Mouse (Mus musculus) layer of hippocampus, postnatal 36 days (tissue): ENCODE data around the gene Gm49321. TPM values are rescaled to one million over a fixed set of nuclear protein-coding genes. Genes with fewer than 3 reads are reported as not detected.

ENCODE experiments used
- DNase-seq, 2 experiments: peaks; one replicate each; pipeline ENCODE4 v3.0.0; 2022
- total RNA-seq, 2 experiments: library from RNA; stranded (reverse); gene quantifications; 2 replicates each; pipeline ENCODE4 v1.2.3; 2021

Gm49321 gene
- total RNA-seq: 10 to 100 TPM; 12.0 to 17.6 TPM

DNA sequence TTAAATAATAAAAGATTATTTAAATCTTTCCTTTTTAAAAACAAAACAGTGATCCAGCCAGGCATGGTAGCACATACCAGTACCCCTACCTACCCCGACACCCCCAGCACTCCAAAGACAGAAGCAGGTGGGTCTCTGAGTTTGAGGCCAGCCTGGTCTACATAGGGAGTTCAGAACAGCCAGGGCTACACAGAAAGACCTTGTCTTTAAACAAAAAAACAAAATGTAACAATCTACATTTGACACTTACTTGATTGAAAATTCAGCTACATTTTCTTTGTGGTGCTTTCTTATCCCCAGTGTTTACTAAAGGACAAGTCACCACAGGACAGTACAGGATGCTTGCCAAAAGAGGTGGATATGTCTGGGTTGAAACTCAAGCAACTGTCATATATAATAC lies at the start of gene Gm49321:
Gm49321 (plus strand) TSS at position 301 of the 400 bp plus-strand sequence.
- DNase-seq: no peak

- DNase-seq: no peak
These were observed 49.3 kb upstream of the Gm49321 start for GRCm38 (mm10) chr12:73888003-73888783.

- DNase-seq: no peak
These were observed 47.9 kb upstream of the Gm49321 start for GRCm38 (mm10) chr12:73889571-73889970.

- no peak for DNase-seq
These were observed 47.4 kb upstream of the Gm49321 start for GRCm38 (mm10) chr12:73890086-73890485.

- no peak for DNase-seq
These were observed 44.8 kb upstream of the Gm49321 start for GRCm38 (mm10) chr12:73892616-73893015.

- no peak for DNase-seq
These were observed 42.6 kb upstream of the Gm49321 start for GRCm38 (mm10) chr12:73894838-73895237.

DNA sequence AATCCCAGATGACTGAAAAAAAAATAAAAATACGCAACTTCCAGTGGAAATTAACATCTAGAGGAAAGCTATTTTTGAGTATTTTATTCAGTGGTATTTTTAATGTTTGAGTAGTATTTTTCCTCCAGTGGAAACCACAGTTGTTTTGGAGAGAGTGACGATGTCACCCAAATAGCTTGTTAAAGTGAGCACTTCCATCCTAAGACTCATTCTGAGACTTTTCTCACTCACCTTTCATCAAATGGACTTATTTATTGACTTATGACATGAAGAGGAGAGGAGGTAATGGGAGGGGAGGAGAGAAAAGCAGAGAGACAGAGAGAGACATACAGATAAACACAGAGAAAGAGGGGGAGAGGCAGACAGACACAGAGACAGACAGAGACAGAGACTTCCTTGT lies 41.8 kb upstream of the Gm49321 start:
- DNase-seq: no peak

- no peak for DNase-seq
These were observed 41.0 kb upstream of the Gm49321 start for GRCm38 (mm10) chr12:73896471-73896870.

- DNase-seq: no peak
These were observed 39.2 kb upstream of the Gm49321 start for GRCm38 (mm10) chr12:73898281-73898680.

GRCm38 (mm10) chr12:73904133-73904934 lies 33.1 kb upstream of the Gm49321 start:
- DNase-seq: no peak

DNA sequence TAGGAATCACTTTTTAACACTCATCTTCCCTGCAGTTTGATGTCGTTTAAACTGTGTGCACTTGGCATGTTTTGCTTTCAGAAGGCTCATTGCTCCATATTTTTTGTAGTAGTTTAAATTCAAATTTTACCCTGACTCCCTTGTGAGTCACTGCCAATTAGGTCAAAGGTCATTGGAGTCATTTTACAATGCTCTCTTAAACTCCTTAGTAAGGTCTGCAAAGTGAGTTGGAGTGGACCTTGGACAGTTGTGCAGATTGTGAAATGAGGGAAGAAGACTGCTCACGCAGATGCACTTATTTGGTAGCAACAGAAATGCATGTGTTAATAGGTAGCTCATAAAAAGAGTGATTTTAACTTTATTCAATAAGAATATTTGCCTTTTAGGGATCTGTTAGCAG lies 32.4 kb upstream of the Gm49321 start:
- DNase-seq: no peak

- no peak for DNase-seq
These were observed 31.9 kb upstream of the Gm49321 start for GRCm38 (mm10) chr12:73905555-73905954.

GRCm38 (mm10) chr12:73907079-73907672 lies 30.3 kb upstream of the Gm49321 start:
- DNase-seq: no peak

DNA sequence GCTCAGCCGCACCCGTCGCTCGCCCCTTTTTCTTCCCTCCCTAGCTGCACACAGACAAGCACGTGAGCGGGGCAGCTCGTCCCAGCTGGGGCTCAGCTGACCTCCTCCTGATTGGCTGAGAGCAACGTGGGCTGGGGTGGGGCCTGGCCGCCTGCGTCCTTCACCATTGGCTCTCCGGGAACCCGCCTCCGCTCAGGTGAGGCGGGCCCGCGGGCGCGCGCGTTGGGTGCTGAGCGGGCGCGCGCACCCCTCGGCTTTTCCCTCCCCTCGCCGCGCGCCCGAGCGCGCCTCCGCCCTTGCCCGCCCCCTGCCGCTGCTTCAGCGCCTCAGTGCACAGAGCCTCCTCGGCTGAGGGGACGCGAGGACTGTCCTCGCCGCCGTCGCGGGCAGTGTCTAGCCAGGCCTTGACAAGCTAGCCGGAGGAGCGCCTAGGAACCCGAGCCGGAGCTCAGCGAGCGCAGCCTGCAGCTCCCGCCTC lies 29.7 kb upstream of the Gm49321 start:
- peak; percentile 96 for DNase-seq

GRCm38 (mm10) chr12:73908274-73909012 lies 29.0 kb upstream of the Gm49321 start:
- peak; percentile 59 to 61 for DNase-seq

DNA sequence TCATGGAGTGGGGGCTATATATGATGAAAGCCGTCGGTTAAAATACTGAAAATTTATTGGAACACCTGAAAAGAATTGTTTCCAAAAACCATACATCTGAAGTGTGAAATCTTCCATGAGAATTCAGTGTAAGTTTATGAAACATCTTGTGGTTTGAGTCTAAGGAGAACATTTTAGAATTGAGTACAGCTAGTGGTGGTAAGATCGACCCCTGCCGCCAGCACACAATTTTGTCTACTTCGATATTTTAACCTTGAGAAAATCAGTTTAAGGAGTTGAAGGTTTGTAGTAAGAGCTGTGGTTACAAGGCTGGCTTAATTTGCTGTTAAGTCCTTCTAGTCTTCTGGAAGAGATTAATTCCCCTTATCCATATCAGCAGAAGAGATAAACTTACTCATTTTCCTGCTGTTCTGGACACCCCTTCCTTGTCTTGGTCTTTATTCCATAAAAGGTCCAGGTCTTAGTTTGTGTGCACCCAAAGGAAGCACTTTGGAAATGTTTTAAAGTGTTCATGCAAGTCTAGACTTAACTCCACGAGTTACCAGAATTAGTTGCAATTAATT lies 28.4 kb upstream of the Gm49321 start:
- DNase-seq: no peak

- DNase-seq: no peak
These were observed 19.0 kb upstream of the Gm49321 start for GRCm38 (mm10) chr12:73918479-73918878.

GRCm38 (mm10) chr12:73930266-73930665 lies 7.2 kb upstream of the Gm49321 start:
- no peak for DNase-seq

- DNase-seq: no peak
These were observed 6.2 kb upstream of the Gm49321 start for GRCm38 (mm10) chr12:73931274-73931673.

- DNase-seq: no peak
These were observed 2.9 kb upstream of the Gm49321 start for GRCm38 (mm10) chr12:73934528-73934927.

DNA sequence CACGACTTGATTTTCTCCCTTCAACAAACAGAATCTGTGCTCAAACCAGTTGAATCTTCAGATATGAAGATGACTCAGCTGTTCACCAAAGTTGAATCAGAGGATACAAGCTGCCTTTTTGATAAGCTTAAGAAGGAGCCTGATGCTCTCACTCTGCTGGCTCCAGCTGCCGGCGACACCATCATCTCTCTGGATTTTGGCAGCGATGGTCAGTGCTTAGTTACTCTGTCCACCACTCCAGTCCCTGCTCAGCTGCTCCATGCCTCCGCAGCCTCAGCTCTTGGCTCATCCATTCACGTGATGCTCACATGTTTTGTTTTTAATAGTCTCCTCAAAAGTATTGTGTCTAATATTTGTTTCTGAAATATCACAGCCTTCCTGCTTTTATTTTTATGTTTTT lies 2.1 kb downstream of the Gm49321 start:
- DNase-seq: no peak

- DNase-seq: no peak
These were observed 11.0 kb downstream of the Gm49321 start for GRCm38 (mm10) chr12:73948415-73948814.
